Mouse (Mus musculus): ENCODE measurements around the gene Skida1. TPM values are rescaled to one million over a fixed set of nuclear protein-coding genes. Genes with fewer than 3 reads are reported as not detected.

The Skida1 gene
- polyA plus RNA-seq, 1 experiment: 0.92 TPM

DNA sequence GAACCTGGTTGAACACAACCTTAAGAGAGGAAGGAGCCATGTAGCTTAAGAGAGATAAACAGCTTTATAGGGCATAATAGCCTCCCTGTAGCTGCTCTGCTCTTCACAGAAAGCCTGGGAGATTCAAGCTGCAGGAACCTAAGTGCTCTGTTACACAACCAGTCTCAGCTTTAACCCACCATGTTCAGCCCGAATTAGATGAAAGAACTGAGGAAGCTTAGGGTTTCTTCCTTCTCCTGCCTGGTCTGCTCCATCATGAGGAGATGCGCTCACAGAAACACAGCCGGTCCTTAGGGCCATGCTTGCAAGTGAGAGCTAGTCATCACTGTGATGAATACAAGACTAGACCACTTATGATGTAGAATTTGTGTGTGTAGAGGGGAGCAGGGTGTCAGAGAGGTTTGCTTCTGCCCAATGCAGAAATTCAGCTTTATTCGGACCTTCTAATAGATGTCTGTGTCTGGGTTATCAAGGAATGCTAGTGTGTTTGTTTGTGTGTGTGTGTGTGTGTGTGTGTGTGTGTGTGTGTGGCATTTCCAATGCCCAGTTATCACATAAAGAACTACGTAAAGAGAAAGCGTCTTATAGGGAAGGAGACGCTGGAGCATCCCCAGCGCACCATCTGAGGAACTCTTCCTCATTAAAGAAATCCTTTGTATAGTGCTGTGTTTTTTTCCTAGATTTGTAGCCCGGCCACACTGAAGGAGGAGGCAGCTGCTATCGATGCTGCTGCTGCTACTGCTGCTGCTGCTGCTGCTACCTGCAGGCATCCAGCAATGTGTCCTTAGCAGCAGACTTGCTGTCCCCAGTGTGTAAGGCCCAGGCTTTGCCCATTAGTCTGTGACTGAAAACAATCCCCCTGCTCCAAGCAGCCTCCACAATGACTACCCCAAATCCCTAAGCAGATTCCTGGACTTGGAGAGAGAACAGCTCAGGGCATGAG lies 15.4 kb downstream of the Skida1 start:
- no peak for TF ChIP-seq GATA1 (IDR thresholded peaks at IDR 0.05; ENCODE audit: low read length)

DNA sequence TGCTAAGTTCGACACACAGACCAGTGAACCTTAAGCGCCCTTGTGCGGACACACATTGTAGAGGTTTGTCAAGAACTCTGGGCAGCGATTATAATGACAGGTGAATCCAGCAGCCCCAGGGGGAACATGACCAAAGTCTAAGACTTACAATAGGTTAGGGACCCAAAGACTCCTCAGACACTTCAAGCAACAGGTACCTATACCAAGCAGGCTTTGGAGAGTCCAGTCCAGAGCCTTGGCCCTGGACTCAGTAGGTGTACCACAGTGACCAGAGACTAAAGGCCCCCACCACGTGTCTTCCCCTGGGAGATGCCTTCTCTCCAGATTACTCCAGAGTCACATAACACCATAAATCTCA lies 16.3 kb downstream of the Skida1 start:
- TF ChIP-seq GATA1 (IDR thresholded peaks at IDR 0.05; ENCODE audit: low read length): no peak

DNA sequence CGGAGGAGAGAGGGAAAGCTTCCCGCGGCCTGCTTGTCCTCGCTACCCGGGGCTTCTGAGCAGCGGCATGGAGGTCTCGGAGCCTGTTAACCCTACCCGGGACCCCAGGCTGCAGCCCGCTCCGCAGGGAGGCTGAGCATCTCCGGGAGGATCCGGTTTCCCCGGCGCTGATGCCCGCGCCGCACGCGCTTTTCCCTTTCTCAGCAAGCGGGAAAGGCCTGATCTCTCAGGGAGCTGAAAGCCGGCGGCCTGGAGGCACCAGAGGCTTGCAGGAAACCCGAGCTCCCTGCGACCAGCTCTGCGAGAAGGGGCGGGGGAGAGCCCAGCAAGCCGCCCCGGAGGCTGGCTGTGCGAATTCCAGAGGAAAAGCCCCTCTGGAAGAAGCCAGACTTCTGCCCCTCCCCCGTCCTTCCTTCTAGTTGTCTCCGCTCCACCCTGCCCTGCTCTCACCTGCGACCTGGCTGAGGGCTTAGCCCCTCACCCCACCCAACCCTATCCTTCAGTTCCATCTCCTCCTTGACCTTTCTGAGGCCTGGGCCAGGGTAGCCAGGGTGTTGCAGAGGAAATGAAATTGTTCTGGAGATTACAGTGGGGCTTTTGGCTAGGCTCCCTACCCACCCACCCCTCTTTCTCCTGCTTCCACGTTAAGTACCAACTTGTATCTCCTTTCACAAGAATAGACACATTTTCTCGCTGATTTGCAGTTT lies 16.9 kb downstream of the Skida1 start:
- no peak for TF ChIP-seq GATA1 (IDR thresholded peaks at IDR 0.05; ENCODE audit: low read length)

DNA sequence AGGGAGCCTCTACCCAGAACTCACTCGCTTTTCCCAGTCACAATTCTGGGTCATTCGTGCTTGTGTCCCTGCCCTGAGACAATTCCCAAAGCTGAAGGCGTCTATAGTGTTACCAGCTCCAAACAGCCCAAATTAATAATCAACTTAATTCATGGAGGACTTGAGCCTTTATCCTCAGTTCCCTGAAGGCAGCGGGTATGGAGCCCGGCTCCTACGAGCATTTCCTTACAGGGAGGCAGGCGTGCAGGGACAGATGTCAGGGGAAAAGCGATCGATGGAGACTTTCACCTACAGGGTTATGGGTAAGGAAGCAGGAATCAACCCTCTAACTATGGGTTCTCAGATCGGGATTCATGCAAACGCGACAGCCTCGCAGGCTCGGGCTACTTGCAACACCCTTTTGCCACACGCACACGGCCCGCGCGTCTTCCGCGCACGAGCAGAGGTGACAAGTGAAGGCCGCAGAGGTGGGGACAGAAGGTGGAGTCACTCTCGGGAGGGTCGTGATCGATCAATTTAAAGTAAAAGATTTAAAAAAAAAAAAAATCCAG lies 17.5 kb downstream of the Skida1 start:
- no peak for TF ChIP-seq GATA1 (IDR thresholded peaks at IDR 0.05; ENCODE audit: low read length)

DNA sequence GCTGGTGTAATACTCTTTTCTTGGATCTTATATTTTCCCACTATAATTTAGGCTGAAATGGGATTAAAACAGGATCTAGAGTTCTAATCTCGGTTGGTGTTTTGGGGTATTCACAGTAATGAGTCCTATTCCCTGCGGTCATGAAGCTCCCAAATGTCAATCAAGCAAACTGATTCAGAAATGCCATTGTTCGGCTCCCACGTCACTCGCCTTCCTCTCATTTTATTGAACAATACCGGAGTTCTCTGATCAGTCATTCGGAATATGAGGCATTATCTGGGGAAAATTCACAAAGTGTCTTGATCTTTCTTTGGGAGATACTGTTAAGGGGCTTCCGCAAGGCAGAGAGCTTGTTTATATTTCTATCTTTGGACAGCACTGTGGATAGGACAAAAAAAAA lies 18.3 kb downstream of the Skida1 start:
- no peak for TF ChIP-seq GATA1 (IDR thresholded peaks at IDR 0.05; ENCODE audit: low read length)

DNA sequence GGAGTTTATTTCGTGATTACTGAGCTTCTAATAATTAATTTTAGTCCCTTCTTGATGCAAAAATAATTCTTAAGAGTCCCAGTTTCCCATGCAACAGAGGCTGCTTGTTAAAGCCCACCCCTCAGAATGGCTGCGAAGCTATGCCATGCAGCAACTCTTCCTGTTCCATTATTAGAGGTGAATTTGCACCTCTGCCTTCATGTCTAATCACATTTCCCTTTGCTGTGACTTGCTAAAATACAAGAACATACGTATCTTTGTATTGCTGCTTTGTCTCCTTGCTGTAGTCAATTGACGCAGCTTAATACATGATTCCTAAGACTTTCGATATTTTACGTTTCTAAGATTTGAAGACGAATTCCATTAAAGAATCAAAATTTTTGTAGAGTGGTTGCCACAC lies 19.2 kb downstream of the Skida1 start:
- no peak for TF ChIP-seq GATA1 (IDR thresholded peaks at IDR 0.05; ENCODE audit: low read length)

DNA sequence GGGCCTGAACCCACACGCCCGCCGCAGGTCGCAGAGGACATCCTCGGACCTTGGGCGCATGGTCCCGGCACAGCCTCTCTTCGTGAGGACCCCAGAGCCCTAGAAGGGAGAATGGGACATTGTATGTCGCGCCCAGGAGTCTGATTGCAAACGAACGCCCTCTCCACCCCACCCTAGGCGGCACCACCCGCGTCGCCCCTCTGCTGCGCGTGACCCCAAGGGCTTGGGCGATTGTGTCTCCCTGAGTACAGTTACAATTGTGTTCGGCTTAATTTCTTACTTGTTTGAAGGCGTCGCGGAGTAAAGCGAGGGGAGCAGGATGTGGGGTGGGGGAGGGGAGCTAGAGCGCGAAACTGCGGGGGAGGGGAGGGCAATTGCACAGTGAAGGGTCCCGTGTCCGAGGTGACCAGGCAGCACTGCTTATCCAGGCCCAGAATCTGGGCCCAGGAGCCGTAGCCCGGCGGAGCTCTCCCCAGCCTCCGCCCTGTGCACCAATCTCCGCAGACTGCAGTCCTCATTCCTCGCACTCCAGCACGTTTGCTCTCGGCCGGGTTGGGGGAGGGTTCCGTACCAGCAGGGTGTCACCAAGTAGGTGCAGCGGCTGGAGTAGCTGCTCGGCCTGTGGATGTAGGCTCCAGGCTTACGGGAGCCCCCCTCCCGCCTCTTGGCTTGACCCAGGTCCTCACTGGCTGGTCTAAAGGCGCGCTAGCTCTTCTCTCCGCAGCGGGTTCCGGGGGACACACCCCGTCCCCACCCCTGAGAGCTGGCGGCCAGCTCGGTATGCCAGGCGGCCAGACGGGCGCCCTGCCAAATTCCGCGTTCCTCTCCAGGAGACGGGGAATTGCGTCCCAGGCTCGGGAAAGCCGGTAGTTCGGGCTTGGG lies 20.5 kb downstream of the Skida1 start:
- no peak for TF ChIP-seq GATA1 (IDR thresholded peaks at IDR 0.05; ENCODE audit: low read length)

DNA sequence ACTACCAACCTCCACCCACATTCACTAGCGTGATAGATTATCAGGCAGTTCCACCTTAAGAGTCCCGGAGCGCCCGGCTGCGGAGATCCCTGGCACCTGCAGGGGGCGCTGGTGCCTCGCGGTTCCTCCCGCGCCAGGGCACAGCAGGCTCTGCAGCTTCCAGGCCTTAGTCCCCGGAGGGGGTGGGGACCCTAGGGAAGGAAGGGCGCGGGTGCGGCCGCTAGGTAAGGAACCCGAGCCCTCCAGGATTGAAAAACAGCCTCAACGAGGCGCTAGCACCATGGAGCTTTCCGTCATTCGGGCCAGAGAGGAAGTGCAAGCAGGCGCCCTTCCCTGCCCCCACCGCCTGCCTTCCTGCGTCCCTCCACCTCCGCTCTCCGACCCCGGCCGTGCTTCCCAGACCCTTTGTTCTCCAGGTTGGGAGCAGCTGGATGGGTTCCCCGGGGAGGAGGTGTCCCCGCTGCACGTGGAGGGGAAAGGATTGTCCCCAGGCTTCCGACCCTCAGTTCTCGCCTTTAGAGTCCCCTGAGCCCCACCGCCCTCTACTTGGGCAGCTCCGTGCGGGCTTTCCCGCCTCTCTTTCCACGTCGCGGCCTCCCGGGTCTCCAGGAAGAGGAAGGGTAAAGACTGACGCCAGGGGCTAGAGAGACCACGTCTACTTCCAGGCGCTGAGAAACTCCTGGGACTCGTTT lies 21.3 kb downstream of the Skida1 start:
- TF ChIP-seq GATA1 (IDR thresholded peaks at IDR 0.05; ENCODE audit: low read length): no peak

DNA sequence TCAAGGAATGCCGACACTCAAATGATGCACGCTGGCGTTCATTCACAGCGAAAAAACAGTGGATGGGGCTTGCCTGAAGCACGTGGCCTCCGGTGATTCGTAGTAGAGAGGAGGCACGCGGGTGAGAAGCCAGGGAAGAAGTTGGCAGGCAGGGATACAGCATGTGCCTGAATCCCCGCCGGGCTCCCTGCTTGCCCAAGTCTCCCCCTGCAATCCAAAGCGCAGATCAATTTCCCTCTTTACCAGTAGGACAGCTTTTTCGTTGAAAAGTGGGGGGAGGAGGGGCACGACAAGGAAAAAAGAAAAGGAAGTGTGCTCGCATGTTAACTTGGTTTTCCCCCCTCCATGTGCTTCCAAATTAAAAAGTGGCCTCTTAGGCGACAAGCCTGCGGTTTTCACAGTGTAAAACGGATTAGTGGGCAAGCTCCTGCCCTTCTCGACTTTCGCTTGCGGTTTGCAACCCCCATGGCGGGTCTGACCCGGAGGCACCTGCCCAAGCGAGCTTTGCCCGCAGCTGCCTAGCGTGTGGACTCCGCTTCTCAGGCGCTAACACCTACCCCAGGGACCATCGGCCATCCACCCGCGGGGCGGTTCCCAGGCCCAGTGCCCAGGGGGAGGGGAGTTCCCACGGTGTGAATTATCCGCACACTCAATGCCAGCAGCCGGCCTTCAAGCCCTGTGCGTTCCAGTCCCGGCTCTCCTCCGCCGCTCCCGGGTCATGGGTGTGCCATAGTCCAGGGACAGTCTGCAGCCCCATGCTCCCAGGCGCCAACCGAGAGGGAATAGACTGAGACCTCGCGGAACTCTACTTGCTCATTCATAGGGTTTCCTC lies 22.5 kb downstream of the Skida1 start:
- TF ChIP-seq GATA1 (IDR thresholded peaks at IDR 0.05; ENCODE audit: low read length): no peak

DNA sequence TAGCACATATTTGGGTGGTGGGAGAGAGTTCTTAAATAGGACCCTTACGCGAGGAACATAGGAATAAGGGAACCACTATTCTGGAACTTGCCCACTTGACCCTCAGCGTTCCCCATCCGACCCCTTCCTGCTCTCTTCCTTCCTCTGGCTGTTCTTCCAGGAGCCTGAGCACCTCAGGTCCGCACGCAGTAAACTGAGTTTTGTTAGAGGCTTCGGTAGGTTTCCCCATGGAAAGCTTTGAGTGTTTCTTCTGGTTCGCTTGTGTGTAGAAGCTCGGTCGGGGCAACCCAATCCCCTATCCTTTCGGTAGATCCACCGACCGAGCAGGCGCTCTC lies 23.1 kb downstream of the Skida1 start:
- TF ChIP-seq GATA1 (IDR thresholded peaks at IDR 0.05; ENCODE audit: low read length): no peak

DNA sequence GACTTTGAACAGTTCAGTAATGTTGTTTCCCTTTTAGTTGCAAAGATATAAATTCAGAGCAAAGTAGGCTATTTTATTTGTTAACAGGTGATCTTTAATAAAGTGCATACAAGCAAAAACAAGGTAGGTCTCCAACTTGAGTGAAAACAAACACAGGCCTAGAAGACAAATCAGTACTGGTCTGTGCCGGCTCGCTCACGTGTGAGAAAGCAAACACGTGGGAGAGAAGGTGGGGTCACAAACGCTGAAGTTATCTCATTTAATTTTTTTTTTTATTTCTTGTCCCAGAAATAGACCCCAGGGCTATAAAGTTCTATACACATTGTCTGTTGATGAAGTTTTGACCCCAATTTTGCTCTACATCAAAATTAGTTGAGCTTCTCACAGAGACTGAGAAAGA lies 23.7 kb downstream of the Skida1 start:
- no peak for TF ChIP-seq GATA1 (IDR thresholded peaks at IDR 0.05; ENCODE audit: low read length)

DNA sequence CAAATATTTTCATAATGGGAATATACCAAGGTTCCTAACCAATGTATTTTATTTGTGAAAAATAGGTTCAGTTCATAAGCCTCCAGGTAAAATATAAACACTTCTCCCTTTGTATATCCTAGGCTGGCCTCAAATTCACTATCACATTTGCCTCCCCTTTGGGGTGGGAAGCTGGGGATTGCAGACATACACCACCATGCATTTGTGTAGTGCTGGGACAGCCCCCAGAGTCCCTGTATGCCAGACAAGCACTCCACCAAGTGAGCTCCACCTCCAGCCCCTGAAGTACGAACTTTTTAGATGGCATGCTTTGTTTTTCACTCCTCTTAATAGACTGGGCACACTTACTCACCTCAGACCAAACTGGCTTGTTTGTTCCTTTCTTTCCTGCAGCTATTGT lies 26.0 kb downstream of the Skida1 start:
- no peak for TF ChIP-seq GATA1 (IDR thresholded peaks at IDR 0.05; ENCODE audit: low read length)

DNA sequence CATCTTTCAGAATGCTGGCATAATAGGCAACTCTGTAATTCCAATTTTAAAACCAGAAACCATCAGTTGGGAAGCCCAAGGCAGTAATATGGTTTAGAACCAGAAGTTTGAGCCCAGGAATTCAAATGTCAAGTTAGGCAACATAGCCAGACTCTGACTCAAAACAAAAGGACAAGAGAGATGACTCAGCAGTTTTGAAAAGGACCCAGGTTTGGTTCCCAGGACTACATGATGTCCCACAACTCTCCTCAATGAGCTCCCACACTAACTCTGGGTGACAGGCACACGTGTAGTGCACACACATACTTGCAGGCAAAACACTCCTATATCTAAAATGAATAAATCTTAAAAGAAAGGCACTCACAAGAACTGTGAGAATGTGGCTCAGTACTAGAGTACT lies 29.7 kb downstream of the Skida1 start:
- TF ChIP-seq GATA1 (IDR thresholded peaks at IDR 0.05; ENCODE audit: low read length): no peak

DNA sequence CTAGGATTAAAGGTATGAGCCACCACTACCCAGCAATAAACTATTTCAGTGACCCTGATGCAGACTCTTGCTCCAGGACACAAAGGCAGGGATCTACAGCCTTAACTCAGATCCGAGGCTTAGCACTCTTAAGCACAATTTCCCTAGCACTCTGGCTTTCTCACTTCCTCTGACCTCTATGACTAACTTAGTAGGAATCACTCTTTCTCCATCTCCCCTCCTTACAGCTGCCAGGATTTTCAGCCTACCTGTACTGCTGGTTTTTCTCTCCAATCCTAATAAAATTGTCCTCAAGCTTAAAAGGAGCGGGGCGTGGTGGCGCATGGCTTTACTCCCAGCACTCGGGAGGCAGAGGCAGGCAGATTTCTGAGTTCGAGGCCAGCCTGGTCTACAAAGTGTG lies 31.5 kb downstream of the Skida1 start:
- TF ChIP-seq GATA1 (IDR thresholded peaks at IDR 0.05; ENCODE audit: low read length): no peak

Data from G1E-ER4 (cell line).